Mouse (Mus musculus) myocyte (in vitro differentiated cells): Measurements from ENCODE around the gene Golga1. TPM values are rescaled to one million over a fixed set of nuclear protein-coding genes. Genes with fewer than 3 reads are reported as not detected.
"Not testable (repeated sequence)": the region's sequence is repeated elsewhere in the genome, so short reads cannot be mapped to it uniquely, and the experiment has no call there.

Source experiments
- H3K27me3 ChIP-seq: one replicate; pipeline ENCODE4 v1.6.1; 2011; ENCODE audit not compliant: control insufficient read depth, insufficient read depth, insufficient read length
- H3K36me3 ChIP-seq: one replicate; pipeline ENCODE4 v1.6.1; 2011; ENCODE audit not compliant: control insufficient read depth, insufficient read depth
- H3K4me2 ChIP-seq: one replicate; pipeline ENCODE4 v1.6.1; 2011; ENCODE audit warnings: low read depth, control low read depth
- H3K4me3 ChIP-seq: one replicate; pipeline ENCODE4 v1.5.1; 2011; ENCODE audit warnings: mild to moderate bottlenecking, control low read depth, moderate library complexity
- H3K79me2 ChIP-seq: one replicate; pipeline ENCODE4 v1.6.1; 2011; ENCODE audit not compliant: control insufficient read depth, insufficient read depth
- H3ac ChIP-seq: one replicate; pipeline ENCODE4 v1.6.1; 2011; ENCODE audit not compliant: control insufficient read depth, insufficient read length
- CEBPB ChIP-seq: IDR thresholded peaks from 2 replicates; pipeline ENCODE4 v1.6.1; 2011; ENCODE audit warnings: mild to moderate bottlenecking, moderate library complexity; ENCODE audit not compliant: poor library complexity, insufficient read depth, severe bottlenecking
- E2F4 ChIP-seq: IDR thresholded peaks from one replicate; pipeline ENCODE4 v1.6.1; 2011; ENCODE audit warnings: mild to moderate bottlenecking, control low read depth, moderate library complexity; ENCODE audit not compliant: insufficient read depth
- MAX ChIP-seq: IDR thresholded peaks from one replicate; pipeline ENCODE4 v1.6.1; 2011; ENCODE audit warnings: low read depth, mild to moderate bottlenecking, control low read depth
- MYOD1 ChIP-seq, 3 experiments: IDR thresholded peaks; one replicate each; pipeline ENCODE4 v1.6.1; 2011; ENCODE audit warnings: control low read depth in 2 of 3, low read depth in 2 of 3, mild to moderate bottlenecking in 2 of 3, moderate library complexity in 1 of 3; ENCODE audit not compliant: insufficient read length in 2 of 3, control insufficient read depth in 1 of 3
- MYOG ChIP-seq, 3 experiments: IDR thresholded peaks; one replicate each; pipeline ENCODE4 v1.6.1; 2011; ENCODE audit warnings: control low read depth in 2 of 3, low read depth in 2 of 3, mild to moderate bottlenecking in 2 of 3; ENCODE audit not compliant: insufficient read length in 2 of 3, control insufficient read depth in 1 of 3, insufficient read depth in 1 of 3
- POLR2A ChIP-seq: IDR thresholded peaks from one replicate; pipeline ENCODE4 v1.6.1; 2011; ENCODE audit warnings: low read depth, mild to moderate bottlenecking, control low read depth, moderate library complexity; ENCODE audit not compliant: insufficient read length
- POLR2AphosphoS2 ChIP-seq: IDR thresholded peaks from one replicate; pipeline ENCODE4 v1.6.1; 2011; ENCODE audit warnings: low read depth, control low read depth; ENCODE audit not compliant: insufficient read length
- REST ChIP-seq: IDR thresholded peaks from one replicate; pipeline ENCODE4 v1.6.1; 2011; ENCODE audit warnings: mild to moderate bottlenecking, control low read depth, moderate library complexity; ENCODE audit not compliant: insufficient read depth, insufficient read length
- SRF ChIP-seq: IDR thresholded peaks from one replicate; pipeline ENCODE4 v1.6.1; 2011; ENCODE audit warnings: low read depth; ENCODE audit not compliant: control insufficient read depth, insufficient read length
- TCF12 ChIP-seq: IDR thresholded peaks from one replicate; pipeline ENCODE4 v1.6.1; 2011; ENCODE audit warnings: mild to moderate bottlenecking, control low read depth; ENCODE audit not compliant: poor library complexity, insufficient read depth, severe bottlenecking
- TCF3 ChIP-seq: IDR thresholded peaks from one replicate; pipeline ENCODE4 v1.6.1; 2011; ENCODE audit warnings: low read depth, control low read depth; ENCODE audit not compliant: insufficient read length
- USF1 ChIP-seq: IDR thresholded peaks from one replicate; pipeline ENCODE4 v1.6.1; 2011; ENCODE audit warnings: low read depth, mild to moderate bottlenecking, control low read depth, moderate library complexity
- polyA plus RNA-seq: library from polyadenylated mRNA; unstranded; fragments of >200 nt; fragmentation: generic; extraction: Trizol; gene quantifications from one replicate; pipeline ENCODE4 v1.2.1, GENCODE M21; 2012; ENCODE audit warnings: missing spikeins

The Golga1 gene
- 5.6 TPM for polyA plus RNA-seq

GRCm38 (mm10) chr2:39065400-39065987 lies at the start of gene Golga1:
TSS of gene Golga1 (minus strand) at chr2:39065541.
- no peak for TF ChIP-seq MAX
- TF ChIP-seq POLR2AphosphoS2: peak; percentile 97
- peak; percentile 96 for TF ChIP-seq POLR2A
- TF ChIP-seq TCF12: no peak
- Histone ChIP-seq H3K36me3 (peaks cover 14% of the 10 kb centered on the region), H3K27me3 (no peaks in the 10 kb centered on the region), H3ac (peak within 1 kb of the TSS; percentile 44), H3K79me2 (peaks cover 14% of the 10 kb centered on the region), H3K4me3 (peak within 1 kb of the TSS; percentile 93), H3K4me2 (peak within 1 kb of the TSS; percentile 87)

- Histone ChIP-seq H3ac (no peak overlapping the region), H3K36me3 (no peaks in the 10 kb centered on the region), H3K4me3 (no peak overlapping the region), H3K4me2 (no peak overlapping the region), H3K27me3 (no peaks in the 10 kb centered on the region), H3K79me2 (no peaks in the 10 kb centered on the region)
- TF ChIP-seq TCF12 (no peak), CEBPB (no peak), E2F4 (no peak), POLR2AphosphoS2 (no peak), MYOG (IDR thresholded peaks at IDR 0.05; ENCODE audit: control insufficient read depth in 1 of 3, insufficient read depth in 1 of 3, insufficient read length in 2 of 3, low read depth in 2 of 3) (no peak), POLR2A (no peak), MAX (no peak), USF1 (no peak), SRF (no peak), REST (no peak), TCF3 (no peak), MYOD1 (IDR thresholded peaks at IDR 0.05; ENCODE audit: control insufficient read depth in 1 of 3, insufficient read length in 2 of 3, low read depth in 2 of 3) (no peak)
Observed at GRCm38 (mm10) chr2:39114093-39114492, 48.8 kb upstream of the Golga1 start.

GRCm38 (mm10) chr2:39110514-39110913 lies 45.2 kb upstream of the Golga1 start:
- H3K36me3 ChIP-seq: peaks cover 8% of the 10 kb centered on the region
- H3K4me2 ChIP-seq: no peak overlapping the region
- TF ChIP-seq SRF (no peak), MAX (no peak), MYOD1 (IDR thresholded peaks at IDR 0.05; ENCODE audit: control insufficient read depth in 1 of 3, insufficient read length in 2 of 3, low read depth in 2 of 3) (no peak), REST (no peak), POLR2AphosphoS2 (no peak), TCF12 (no peak), TCF3 (no peak)
- no peak overlapping the region for H3ac ChIP-seq
- H3K27me3 ChIP-seq: no peaks in the 10 kb centered on the region
- H3K4me3 ChIP-seq: no peak overlapping the region
- H3K79me2 ChIP-seq: no peaks in the 10 kb centered on the region

- H3K27me3 ChIP-seq, H3K4me2 ChIP-seq, H3K4me3 ChIP-seq, H3K79me2 ChIP-seq, H3ac ChIP-seq, H3K36me3 ChIP-seq: not testable (repeated sequence)
Observed at GRCm38 (mm10) chr2:39109712-39110111, 44.4 kb upstream of the Golga1 start.

GRCm38 (mm10) chr2:39099951-39100350 lies 34.6 kb upstream of the Golga1 start:
- H3K79me2 ChIP-seq, H3K4me3 ChIP-seq, H3K27me3 ChIP-seq, H3K4me2 ChIP-seq, H3K36me3 ChIP-seq, H3ac ChIP-seq: not testable (repeated sequence)

- no peaks in the 10 kb centered on the region for H3K79me2 ChIP-seq
- no peak overlapping the region for H3K4me3 ChIP-seq
- no peaks in the 10 kb centered on the region for H3K27me3 ChIP-seq
- TF ChIP-seq REST (no peak), TCF3 (no peak), TCF12 (no peak), MAX (no peak), SRF (no peak), CEBPB (no peak), E2F4 (no peak), POLR2A (no peak), MYOD1 (IDR thresholded peaks at IDR 0.05; ENCODE audit: control insufficient read depth in 1 of 3, insufficient read length in 2 of 3, low read depth in 2 of 3) (no peak), MYOG (IDR thresholded peaks at IDR 0.05; ENCODE audit: control insufficient read depth in 1 of 3, insufficient read depth in 1 of 3, insufficient read length in 2 of 3, low read depth in 2 of 3) (no peak), USF1 (no peak), POLR2AphosphoS2 (no peak)
- no peak overlapping the region for H3K4me2 ChIP-seq
- no peaks in the 10 kb centered on the region for H3K36me3 ChIP-seq
- H3ac ChIP-seq: no peak overlapping the region
Observed at GRCm38 (mm10) chr2:39097993-39098392, 32.7 kb upstream of the Golga1 start.
